Mouse (Mus musculus) G1E (cell line): ENCODE measurements around the gene Asic4.

Experiments
- CTCF ChIP-seq: IDR thresholded peaks from 2 replicates; pipeline ENCODE4 v1.5.1; 2012; ENCODE audit warnings: low read depth, low read length, inconsistent platforms, mixed read lengths
- GATA1 ChIP-seq: IDR thresholded peaks from 2 replicates; pipeline ENCODE4 v1.6.1; 2012; ENCODE audit warnings: borderline replicate concordance, low read length, inconsistent platforms, mixed read lengths
- TAL1 ChIP-seq: conservative IDR thresholded peaks from 2 replicates; pipeline ENCODE4 v1.6.1; 2012; ENCODE audit warnings: low read depth, low read length, inconsistent platforms, mixed read lengths

DNA sequence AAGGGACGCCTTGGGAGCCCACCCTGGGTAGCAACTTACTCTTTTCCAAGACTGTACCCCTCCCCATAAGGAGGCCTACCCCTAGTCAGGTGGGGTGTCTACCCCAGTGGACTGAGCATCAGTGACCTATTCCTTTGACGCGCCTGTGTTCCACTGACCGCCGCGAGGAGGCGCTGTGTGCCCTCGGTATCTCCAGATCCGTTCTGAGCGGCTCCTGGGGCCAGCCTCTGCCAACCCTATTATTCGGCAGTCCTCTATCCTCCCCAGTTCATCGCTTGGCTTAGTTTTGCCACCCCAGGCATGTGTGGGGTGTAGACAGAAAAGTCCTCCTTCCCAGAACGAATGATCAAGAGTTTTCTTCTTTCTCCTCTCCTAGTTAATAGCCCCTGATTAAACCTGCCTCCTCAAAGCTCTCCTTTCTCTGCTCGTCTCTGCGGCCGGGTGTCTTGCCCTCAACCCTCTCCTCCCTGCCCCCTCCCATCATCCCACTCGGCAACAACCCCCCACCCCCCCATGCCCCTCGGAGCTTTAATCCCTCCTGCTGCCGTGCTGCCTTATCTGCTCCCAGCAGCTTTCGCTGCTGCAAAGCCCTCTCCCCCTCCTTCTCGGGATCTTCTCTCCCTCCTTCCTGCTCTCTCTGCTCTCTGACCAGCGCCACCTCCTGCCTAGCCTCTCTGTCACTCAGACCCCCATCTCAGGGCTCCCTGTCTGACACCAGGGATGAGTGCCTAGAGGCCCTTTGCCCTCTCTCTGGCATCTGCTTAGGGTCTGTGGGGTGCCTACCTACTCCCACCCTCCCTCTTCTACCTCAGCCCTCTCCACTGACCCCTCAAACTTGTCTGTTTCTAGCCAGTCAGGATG is 4.3 kb upstream of the Asic4 start:
- peak; percentile 100 for TF ChIP-seq CTCF
- TF ChIP-seq TAL1, result peak; percentile 85
- no peak for TF ChIP-seq GATA1
